Mouse (Mus musculus): Measurements from ENCODE around the gene Hist1h3f.
"Not testable (repeated sequence)": the region's sequence is repeated elsewhere in the genome, so short reads cannot be mapped to it uniquely, and the experiment has no call there.

Hist1h3f gene

GRCm38 (mm10) chr13:23581408-23582218 lies 37.8 kb downstream of the Hist1h3f start, which contains the start of gene Hist1h4d:
TSS of gene Hist1h4d (plus strand) at chr13:23581598.
- peak; percentile 98 for DNase-seq (ENCODE audit: extremely low read depth, insufficient read length, low spot score)

DNA sequence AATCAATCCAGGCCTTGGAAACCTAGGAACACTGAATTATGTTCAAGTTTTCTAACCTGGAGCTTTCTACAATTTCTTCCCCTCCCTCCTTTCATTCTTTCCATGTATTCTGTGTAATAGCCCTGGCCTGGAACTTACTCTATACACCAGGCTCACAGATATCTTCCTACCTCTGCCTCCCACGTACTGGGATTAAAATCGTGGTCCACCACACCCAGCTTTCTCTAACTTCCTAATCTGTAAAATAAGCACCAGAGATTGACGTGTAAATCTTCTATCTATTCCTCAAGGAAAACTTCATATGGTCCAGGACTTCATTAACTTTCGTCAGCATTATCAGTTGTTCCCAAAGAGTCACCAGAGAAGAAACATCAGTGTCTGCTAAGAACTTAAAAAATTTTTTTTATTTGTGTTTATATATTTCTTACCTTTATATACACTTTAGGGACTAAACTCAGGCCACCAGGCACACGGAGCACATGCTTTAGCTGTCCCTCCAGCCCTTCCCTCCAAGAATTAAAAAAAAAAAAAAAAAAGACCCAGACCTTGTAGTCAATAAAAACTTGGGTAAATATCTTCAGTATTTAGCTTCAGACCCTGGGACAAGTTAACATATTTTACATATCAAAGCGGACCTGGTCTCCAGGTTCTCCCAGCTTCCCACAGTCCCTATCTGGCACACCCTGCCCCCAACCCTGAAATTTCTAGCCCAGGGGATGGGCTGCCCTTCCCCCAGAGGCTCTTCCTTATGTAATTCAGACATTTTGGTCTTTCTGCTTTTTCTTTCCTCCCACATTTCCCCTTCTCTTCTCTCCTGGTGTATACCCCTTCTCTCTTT lies 38.6 kb downstream of the Hist1h3f start:
- peak; percentile 58 for DNase-seq (ENCODE audit: extremely low read depth, insufficient read length, low spot score)

DNA sequence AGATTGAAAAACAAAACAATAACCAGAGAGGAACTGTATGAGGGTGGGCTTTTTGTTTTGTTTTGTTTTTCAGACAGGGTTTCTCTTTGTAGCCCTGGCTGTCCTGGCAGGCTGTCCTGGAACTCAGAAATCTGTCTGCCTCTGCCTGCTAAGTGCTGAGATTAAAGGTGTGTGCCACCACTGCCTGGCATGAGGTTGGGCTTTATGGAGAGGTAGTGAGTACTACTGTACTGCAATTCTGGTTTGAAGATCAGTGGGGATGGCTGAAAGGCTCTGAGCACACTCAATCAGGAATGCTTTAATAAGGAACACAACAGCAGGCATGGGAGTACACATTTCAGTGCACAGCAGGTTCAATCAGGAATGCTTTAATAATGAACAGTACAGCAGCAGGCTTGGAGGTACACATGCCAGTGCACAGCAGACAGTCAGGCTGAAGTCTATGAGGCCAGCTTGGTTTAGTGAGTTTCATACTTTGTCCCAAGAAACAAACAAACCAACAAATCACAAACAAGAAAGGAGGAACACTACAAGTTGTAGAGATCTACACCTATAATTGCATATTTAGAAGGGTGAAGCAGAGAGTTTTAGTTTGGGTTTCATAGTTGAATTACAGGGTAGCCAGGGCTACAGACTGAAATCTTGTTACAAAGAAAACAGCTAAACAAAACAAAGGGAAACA lies 39.7 kb downstream of the Hist1h3f start:
- peak; percentile 41 for DNase-seq (ENCODE audit: extremely low read depth, insufficient read length, low spot score)

DNA sequence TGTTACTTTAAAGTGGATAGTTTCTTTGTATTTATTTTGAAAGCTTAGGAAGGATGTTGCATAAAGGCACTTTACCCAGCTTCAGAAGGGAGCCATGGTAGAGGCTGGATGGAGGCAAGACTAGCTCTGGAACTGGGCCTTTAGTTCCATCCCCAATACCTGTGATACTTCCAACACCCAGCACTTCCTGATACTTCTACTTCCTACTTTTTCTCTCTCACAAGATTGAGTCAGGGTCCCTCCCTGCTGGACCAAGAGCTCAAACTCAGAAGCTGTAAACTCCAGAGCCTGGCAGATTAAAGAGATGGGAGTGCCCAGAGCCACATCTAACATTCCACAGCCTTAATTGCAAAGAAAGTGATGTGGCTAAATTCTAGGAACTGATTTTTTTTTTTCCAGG lies 40.5 kb downstream of the Hist1h3f start:
- DNase-seq (ENCODE audit: extremely low read depth, insufficient read length, low spot score): peak; percentile 35

DNA sequence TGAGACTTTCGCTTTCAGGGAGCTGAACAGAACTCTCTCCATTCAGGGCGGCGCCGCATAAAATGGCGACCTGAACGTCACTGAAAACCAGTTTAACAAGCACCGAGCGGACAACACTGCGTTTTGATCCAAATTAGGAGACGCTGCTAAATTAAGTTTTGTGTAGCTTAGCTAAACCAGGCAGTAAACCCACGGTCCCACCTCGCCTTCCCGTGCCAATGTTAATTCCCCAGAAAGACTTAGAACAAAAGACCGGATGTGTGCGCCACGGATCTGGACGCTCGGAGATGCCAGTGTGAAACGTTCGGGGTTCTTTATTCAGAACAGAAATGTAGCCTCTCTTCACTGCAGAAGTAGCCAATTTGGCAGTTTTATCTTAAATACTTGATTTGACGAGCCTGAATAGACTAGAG lies 41.2 kb downstream of the Hist1h3f start:
- peak; percentile 68 for DNase-seq (ENCODE audit: extremely low read depth, insufficient read length, low spot score)

DNA sequence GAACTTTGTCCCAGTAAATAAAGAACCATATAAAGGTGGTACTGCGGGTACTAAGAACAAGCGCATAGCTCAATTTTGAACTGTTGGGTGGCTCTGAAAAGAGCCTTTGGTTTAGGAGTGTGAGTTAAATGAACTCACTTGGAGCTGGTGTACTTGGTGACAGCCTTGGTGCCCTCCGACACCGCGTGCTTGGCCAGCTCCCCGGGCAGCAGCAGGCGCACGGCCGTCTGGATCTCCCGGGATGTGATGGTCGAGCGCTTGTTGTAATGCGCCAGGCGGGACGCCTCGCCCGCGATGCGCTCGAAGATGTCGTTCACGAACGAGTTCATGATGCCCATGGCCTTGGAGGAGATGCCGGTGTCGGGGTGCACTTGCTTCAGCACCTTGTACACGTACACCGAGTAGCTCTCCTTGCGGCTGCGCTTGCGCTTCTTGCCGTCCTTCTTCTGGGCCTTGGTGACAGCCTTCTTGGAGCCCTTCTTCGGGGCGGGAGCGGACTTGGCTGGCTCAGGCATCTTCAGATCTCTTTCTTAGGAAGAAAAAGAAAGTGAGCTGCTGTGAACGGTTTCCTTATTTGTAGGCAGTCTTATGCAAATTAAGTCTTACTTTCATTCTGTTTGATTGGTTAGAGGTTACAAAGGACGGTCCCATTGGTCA lies 41.7 kb downstream of the Hist1h3f start:
- peak; percentile 90 for DNase-seq (ENCODE audit: extremely low read depth, insufficient read length, low spot score)

- no peak for DNase-seq (ENCODE audit: extremely low read depth, insufficient read length, low spot score)
Measured at GRCm38 (mm10) chr13:23586099-23586939, 42.5 kb downstream of the Hist1h3f start.

GRCm38 (mm10) chr13:23586940-23587225 lies 43.0 kb downstream of the Hist1h3f start:
- peak; percentile 45 for DNase-seq (ENCODE audit: extremely low read depth, insufficient read length, low spot score)

DNA sequence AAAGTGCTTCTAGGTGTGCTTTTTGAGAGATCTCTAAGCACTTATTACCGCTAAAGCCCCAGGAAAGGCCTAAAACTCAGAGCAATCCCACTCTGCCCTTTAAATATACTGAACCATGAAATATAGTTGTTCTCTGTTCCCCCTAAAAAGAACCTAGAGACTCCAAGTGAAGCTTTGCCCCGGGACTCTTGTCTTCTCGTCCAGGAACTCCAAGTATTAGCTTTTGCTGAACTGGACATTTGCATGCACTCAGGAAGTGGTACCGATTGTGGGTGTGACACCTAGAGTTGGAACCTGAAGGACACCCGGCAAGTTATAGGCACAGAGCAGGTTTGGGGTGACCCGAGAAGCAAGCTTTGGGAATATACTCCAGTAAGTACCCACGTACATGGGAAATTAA lies 47.4 kb downstream of the Hist1h3f start:
- DNase-seq (ENCODE audit: extremely low read depth, insufficient read length, low spot score): no peak

- DNase-seq (ENCODE audit: extremely low read depth, insufficient read length, low spot score): not testable (repeated sequence)
Measured at GRCm38 (mm10) chr13:23591886-23592285, 48.0 kb downstream of the Hist1h3f start.

DNA sequence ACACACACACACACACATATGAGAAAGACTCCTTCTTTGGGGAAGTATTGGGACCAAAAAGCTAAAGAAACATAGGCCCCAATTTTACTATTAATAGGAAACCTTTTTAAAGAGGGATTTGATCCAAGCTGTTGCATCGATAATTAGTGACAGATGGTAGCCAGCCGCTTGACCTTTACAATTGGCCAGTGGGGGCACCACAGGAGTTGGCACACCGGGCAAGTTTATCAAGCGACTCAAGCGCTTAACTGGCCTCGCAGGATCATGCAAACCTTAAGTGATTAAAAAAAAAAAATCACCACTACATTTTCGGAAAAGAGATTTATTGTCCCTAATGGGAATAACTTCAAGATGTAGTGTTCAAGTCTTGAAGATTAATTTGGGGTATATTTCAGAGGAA lies 48.8 kb downstream of the Hist1h3f start:
- DNase-seq (ENCODE audit: extremely low read depth, insufficient read length, low spot score): no peak

DNA sequence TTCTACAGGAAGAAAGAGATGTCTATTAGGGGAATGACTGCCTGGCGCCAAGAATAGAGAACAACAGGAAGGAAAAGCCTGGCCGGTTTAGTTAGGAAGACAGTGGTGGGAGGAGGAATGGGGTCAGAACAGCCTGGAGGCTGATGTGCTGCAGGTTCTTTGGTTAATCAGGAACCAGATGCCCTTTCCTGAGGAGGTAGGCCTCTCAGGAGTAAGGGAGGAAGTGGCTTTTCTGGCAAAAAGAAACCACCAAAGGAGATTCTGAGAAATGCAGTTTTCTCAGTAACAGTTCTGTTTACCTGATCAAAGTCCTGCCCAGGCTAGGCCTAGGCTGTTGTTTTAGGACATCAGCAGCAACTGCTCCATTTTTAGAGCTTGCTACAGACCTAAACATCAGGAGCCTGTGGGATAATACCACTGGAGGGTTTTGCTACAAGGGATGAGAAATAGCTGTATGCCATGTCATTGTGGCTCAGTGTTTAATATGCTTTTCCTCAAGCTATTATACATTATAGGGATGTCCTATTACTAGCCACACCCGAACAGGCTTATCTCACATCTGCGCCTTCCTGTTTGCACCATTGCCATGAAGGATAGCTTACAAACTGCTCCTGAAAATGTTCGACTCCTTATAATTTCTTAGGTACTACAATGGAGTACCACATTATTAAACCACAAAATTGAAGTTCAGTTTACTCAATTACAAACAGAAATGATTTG lies 49.4 kb downstream of the Hist1h3f start:
- DNase-seq (ENCODE audit: extremely low read depth, insufficient read length, low spot score): no peak
